Mouse (Mus musculus) right cerebral cortex, postnatal 14 days (tissue): ENCODE measurements around the gene Wscd2.

Experiments used
- DNase-seq: peaks from one replicate; pipeline ENCODE4 v3.0.0; 2022

Gene Wscd2

DNA sequence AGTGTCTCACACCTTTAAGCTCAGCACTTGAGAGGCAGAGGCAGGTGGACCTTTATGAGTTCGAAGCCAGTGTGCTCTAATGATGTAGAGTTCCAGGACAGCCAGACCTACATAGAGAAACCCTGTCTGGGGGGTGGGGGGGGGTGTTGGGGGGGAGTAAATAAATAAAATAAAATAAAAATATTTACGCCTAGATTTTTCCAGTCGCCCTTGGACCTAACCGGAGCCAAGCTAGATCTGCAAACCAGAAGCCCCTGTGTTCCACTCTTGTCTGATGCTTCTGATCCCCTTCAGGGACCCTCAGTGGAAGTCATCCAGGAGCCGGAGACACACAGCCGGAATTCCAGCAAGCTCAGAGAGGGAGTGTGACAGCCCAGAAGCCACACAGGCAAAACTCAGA lies at the start of gene Wscd2:
Wscd2 (plus strand) TSS at position 301 of the 400 bp plus-strand sequence.
- DNase-seq = no peak

DNA sequence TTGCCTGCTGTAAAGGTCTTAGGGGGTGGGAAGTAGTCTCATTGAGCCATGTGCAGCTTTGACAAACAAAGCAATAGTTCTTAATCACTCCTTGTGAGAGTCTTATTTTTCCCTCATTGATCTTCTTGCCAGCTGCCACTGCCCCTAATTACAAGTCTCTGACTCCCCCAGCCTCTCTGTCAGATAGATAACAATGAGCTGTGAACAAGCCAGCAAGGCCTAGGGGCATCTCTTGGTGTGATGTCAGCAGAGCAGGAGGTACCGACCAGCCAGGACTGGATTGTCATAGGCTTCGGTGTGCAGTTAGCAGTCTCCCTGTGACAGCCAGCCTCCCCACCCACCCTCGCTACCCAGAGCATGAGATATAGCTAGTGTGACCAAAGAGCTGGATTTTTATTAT lies 48.0 kb upstream of the Wscd2 start:
- no peak for DNase-seq

DNA sequence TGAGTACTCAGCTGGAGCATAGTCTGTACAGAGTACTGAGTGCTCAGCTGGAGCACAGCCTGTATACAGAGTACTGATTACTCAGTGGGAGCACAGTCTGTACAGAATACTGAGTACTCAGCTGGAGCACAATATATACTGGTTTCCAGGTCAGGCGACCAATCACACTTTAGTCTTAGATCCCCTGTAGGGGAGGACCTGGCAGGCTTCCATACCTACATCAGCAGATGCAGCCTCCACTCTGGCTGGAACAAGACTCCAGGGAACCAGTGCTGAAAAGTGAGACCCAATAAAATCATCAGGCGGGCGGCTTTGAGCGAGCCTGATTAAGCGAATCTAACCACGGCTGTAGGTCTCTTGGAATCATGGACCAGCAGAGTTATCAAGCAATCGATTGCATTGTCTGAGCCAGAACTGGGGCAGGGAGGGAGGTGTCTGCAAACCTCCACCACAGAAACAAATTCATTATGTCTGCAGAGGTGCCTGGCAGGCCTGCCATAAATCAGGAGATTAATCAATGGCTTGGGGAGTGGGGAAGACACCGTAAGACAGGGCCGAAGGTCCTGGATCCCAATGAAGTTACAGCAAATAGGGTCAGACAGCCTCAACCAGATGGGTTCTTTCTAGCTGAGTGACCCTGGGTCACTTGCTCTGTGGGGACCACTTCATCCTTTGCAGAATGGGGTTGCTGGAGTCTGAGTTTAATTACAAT lies 42.0 kb upstream of the Wscd2 start:
- no peak for DNase-seq

DNA sequence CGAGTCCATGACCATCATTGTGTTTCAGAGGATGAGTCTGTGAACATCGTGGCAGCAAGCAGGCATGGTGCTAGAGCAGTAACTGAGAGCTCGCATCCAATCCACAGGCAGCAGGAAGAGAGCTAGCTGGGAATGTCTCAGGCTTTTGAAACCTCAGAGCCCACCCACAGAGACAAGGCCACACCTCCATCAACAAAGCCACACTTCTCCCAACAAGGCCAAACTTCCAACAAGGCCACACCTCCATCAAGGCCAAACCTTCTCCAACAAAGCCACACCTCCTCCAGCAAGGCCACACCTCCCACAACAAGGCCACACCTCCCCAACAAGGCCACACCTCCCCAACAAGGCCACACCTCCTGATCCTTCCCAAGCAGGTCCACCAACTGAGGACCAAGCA lies 40.8 kb upstream of the Wscd2 start:
- DNase-seq = no peak

DNA sequence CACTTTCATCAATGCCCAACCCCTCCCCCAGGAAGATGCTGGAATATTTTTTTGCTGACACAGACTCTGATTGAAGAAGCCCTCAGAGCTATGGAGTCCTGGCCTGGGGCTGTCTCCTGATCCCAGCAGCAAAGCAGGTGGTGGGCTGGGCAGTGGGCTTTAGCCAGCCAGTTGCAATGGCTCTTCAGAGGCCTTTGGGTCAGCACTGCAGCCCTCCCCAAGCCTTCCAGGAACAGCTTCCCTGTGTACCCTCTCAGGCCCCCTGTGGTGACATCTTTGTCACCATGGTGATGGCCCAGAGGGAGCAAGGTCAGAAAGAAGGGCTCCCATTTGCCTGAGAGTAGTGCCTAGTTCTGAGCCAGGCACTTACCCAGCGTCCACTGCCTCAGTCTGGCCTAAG lies 37.4 kb upstream of the Wscd2 start:
- no peak for DNase-seq

DNA sequence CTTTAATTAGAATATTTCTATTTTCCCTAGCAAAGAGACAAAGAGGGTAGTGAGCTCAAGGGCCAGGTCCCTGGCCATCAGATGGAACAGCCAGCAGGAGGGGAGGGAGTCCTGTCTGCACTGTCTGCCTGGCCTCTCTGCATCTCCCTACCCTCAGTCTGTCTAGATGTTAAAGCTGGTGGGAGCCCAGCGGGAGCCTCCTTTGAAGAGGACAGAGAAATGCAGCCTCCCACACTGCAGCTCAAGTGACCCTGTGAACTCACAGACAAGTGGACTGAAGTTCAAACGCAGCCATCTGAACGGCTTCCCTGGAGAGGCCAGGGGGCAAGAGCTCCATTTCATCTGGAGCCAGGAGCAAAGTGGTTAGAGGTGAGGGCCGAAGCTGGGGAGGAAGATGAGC lies 36.8 kb upstream of the Wscd2 start:
- no peak for DNase-seq

DNA sequence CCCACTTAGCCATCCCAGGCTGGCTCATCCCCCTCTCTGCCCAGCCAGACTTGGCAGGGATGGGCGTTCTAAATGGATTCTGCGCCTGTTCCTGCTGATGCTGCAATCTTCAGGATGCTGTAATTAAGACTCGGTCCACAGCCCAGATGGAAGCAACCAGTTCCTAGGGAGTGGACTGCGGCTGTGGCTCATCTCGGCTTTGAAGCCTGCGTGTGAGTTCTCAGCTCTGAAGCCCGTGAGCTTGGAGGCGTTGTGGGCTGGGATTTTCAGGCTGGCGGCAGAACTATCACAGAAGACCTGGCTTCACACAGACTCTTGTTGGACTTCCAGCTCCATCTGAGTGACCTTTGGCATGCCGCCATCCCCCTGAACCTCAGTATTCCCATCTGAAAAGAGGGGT lies 34.1 kb upstream of the Wscd2 start:
- DNase-seq = peak; percentile 24

DNA sequence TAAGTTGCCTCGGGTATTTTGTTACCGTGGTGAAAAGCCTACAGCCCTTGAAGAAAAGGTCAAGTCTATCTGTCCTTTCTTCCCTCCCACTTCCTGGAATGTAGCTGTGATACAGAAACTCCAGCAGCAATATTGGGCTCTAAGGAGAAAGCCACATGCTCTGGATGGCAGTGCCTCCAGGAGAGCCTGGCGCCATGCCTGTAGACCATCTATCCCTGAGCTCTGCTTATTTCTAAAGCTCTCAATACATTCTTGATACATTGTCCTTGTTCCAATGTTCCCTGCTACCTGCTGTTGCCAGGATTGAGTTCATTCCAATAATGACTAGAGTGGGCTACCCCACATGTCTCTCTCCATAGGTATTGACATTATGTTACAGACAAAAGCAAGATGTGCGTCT lies 33.4 kb upstream of the Wscd2 start:
- DNase-seq = no peak

DNA sequence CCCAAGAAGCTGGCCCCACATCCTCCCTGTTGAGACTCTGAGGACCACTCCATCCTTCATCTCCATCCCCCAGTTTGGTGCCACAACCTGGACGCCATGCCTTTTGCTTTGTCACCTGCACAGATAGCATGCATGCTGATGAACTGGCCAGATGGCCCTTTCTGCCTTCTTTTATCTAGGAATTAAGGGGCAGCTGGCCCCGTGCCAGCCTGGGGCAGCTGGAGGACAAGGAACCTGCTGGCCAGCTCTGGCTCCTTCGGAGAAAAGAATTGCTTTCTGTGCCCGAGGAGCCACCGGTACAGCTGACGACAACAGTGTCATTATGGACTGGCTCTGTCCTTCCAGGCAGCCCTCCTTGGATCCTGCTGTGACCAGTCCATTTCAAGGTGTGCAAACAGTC lies 32.9 kb upstream of the Wscd2 start:
- no peak for DNase-seq

DNA sequence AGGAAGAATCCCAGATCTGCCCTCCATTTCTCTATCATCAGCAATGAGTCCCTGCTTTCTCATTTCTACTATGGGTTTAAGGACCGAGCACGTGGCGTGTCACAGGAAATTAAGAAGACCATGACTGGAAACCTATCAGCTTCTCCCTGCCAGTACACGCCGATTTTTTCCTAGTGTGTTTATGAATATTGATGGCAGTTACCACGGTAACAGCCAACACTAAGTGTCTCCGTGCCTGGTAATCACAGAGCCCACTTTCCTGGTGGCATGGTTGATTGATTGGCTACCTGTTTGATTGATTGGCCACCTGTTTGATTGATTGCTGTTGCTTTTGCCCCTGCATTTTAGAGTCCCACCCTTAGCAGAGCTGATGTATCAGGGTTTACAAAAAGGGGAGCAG lies 30.2 kb upstream of the Wscd2 start:
- no peak for DNase-seq

DNA sequence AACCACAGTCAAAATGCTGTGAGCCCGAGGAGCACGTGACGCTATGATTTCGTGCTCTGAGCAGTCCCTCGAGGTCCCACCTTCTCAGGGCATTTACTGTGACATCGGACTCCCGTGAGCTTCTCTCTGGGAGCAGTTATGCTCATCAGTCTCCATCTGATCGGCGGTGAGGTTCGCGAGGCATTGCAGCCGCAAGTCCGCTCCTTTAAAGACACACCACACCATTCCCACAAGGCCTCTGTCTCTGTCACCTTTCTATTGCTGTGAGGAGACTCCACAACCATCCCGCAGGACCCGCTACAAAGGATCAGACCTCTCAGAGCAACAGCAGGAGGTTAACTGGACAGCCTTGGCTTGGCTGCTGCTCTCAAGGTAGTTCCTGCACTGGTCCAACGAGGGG lies 28.6 kb upstream of the Wscd2 start:
- no peak for DNase-seq

DNA sequence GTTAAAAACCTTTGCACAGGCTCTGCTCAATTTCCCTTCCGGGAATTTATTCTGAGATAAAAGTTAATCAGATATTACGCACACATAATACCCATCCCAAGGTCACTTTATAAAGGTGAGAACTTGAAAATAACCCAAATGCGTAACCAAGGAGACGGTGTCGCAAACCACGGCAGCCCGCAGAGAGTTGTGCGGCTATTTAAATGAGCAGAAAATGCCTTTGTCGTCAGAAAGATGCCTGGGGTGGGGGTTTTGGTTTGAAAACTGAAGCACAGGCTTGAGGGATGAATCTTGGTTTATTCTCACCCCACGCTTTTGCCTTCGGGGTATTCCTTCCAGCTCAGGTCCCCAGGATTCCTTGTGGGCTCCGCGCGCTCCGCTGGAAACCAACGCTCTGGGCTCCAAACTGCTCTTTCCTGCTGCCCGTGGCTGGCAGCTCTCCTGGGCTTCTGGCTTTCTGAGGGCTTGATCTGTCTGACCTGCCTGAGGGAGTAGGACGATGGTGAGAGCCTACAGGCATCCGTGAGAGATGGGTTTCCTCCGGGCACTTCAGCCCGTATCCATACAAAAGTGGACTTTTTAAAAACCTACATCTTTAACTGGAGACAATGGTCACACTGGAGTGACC lies 28.0 kb upstream of the Wscd2 start:
- DNase-seq = no peak

DNA sequence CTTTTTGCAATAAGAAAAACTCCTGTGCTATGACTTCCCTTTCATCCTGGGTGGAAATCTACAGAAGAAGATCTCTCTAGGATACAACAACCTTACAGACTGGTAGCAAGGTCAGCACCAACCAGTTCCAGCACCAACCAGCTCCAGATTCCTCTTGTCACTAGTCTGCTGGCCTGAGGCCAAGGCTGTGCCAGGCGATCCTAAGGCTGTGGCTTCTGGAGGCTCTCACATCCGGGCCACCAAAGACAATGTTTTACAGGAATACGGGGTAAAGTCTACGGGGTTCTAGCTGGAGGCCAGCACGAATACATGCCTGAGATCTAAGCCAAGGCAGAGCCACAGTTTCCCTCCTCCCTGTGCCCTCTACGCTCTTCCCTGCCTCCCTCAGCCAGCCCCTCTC lies 25.4 kb upstream of the Wscd2 start:
- no peak for DNase-seq

DNA sequence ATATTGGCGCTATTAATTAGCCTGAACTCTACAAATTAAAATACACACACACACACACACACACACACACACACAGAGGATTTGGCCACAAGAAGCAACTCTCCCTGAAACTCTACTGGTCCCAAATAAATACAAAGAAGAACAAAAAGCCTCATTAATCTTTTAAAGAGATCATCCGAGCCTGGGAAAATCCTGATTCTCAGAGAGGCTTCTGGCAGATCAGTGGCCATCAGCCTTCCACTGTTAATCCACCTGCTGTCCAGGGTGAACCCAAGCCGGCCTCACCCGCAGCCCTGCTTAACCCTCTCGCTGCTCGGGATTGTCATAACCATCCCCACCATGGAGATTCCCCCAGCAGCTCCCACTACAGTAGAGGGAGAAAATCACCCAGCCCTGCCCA lies 23.6 kb upstream of the Wscd2 start:
- no peak for DNase-seq

DNA sequence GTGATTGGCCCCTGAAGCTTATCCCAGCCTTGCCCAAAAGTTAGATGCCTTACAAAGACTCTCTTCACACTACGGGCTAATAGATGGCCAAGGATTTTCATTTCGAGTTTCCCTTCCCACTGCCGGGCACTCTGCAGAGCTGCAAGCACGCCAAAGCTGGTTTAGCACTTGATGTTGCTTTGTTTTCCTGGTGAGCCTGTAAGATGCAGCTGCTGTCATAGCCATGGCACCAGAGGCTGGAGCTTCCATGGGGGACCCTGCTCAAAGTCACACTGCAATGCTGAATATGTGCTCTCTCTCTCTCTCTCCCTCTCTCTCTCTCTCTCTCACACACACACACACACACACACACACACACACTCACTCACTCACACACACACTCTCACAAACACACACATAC lies 23.1 kb upstream of the Wscd2 start:
- no peak for DNase-seq

DNA sequence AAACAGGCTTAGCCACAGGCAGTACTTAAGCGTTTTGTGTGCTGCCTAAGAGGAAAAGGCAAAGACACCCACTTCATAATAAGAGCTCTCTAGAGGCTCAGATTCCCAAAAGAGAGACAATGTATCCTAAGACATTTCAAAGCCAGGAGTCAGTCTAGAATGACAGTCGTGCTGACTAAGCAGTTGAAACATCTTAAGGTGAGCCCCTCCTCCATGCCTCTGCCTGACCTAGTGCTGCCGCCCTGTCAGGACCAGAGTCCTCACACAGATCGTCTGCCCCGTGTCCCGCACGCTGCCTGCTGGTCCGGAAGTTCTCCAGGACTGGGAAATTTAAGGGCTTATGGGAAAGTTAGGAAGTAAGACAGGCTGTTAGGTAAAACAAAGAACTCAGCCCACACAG lies 22.4 kb upstream of the Wscd2 start:
- DNase-seq = no peak

DNA sequence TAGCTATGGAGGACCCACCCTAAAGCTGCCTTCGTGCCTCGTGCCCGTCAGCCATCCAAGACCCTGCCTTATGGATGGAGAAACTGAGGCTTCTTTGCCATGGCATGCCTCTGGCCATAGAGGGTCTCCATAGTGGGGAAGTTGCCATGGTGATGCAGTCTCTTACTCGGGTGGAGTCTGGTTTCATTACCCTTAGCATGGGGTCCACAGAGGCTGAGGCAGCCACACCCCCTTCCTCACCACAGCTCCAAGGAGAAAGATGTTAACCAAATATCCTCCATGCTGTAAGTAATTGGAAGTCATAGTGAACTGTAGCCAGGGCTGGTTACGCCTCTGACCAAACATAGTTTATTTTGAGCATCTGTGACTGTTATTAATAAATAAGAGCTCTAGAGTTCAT lies 21.5 kb upstream of the Wscd2 start:
- no peak for DNase-seq

DNA sequence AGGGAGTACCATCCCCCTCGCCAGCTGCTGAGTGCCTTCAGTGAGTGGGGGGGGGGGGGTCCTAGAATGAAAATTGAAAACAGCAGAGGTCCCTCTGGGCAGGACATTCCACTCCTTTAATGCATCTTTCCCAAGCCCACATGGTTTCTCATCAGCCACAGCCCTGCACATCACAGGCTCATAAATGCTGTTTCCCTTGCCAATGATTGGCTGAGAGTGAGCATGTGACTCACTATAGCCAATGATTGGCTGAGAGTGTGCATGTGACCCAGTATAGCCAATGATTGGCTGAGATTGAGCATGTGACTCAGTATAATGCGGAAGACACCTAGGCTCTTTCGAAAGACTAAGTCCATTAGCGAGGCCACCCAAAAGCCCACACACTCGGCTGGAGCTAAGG lies 20.9 kb upstream of the Wscd2 start:
- DNase-seq = no peak

DNA sequence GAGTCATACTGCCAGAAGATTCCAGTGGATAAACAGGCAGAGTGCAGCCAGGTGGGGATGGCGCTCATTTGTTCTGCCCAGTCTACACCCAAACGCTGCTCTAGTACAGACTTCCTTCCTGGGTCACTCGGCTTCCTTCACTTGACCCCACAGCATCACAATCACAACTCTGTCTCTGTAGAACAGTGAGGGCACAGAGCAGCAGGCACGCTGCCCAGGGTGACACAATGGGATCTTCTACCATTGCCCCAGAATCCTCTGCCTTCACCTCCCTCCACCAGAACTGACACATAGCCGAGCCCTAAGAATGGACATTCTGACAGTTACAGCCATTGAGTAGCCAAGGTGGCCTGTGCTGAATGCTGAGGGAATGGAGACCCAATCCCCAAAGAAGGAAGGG lies 20.3 kb upstream of the Wscd2 start:
- DNase-seq = no peak

DNA sequence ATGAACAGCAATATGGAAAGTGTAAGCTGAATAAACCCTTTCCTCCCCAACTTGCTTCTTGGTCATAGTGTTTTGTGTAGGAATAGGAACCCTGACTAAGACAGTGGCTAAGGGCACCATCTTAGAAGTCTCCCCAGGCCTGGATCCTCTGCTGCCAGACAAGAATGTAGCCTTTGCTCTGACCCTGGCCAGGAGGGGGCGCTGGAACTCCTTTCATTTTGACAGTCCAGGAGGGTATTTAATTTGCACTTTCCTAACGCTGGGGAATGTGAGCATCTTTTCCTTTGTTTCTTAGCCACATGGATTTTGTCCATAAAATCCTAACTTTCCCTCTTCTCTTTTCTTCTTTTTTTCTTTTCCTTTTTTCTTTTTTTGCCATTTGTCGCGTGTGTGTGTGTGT lies 18.7 kb upstream of the Wscd2 start:
- peak; percentile 74 for DNase-seq

DNA sequence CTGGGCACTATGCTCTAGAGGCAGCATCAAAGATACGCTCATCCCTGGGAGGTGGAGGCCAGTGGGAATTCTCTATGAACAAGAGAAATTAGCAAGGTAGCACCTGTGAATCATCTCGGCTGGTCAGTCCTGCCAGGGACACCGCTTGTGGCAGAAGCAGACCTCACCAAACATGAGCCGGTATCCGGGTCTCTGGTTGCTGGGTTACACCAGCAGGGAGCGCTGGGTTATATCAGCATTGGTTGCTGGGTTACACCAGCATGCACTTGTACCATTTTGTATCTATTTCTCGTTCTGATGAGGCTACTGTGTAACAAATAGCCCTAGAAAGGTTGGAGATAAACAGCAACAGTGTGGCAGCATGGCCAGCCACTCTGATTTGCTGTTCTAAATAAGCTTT lies 17.8 kb upstream of the Wscd2 start:
- no peak for DNase-seq

DNA sequence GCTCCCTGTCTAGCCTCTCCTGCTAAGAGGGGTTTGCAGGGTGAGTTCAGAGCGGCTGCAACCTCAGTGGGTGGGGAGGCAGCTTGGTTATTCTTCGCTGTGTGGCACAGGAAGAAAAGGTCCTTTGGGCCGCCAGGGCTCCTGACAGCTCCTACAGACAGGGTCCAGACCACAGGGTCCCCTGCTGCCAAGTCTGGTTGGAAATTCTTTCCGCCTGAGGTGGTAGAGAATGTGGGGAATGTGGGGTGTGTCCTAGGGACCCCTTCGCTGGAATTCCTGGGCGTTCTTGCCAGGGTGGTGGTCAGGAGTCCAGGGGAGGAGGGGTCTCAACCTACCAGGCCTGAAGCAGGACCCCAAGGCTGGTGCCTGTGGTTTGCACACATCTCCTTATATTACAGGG lies 13.3 kb upstream of the Wscd2 start:
- no peak for DNase-seq

DNA sequence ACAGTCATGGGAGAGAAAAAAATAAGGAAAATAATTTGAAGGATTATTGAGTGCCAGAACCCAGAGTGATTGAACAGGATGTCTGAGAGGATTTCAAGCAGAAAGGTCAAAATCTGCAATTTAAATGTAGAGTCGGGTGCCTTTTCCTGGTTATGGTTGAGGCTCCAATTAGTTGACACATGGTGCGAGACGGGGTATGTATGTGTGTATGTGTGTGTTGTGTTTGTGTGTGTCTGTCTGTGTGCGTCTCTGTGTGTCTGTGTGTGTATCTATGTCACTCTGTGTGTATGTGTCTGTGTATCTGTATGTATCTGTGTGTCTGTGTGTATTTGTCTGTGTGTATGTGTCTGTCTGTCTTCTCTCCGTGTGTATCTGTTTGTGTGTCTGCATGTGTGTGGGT lies 11.1 kb upstream of the Wscd2 start:
- no peak for DNase-seq

DNA sequence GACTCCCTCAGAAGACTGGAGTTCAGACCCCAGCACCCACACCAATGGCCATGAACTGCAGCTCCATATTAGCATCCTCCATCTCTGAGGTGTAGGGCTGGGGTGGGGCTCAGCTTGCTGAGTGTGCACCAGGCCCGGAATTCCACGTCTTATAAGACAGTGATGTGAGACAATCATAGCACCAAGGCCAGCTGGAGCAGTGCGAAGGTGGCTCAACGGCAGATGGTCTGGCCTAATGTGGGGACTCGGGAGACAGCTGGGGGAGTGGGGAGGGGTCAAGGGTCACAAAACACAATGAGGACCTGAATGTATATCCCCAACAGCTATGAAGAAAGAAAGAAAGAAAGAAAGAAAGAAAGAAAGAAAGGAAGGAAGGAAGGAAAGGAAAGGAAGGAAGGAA lies 9.7 kb upstream of the Wscd2 start:
- no peak for DNase-seq

DNA sequence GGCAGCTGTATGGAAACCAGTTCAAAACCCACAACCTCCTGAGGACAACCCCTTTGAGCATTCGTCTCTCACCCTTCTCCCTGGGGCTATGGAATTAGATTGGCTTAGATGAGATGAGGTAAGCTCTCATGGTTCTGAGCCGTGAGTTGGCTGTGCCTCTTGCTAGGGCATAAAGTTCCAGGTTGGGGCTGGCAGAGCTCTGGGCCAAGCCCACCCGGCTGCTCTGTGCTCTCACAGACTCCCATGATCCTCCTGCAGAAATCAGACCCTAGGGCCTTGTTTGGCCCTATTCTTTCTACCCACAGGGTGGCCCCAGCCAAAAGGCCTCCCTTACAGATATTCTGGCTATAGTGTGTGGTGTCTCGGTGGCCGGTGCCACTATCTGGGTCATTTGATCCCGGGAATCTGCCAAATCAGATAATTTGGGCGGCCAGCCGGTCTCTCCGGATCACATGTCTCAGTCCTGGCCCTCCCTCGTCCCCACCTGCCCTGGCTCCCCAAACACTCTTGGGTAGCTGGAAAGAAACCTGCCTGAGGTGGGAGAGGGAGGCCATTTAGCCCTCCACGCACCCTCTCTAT lies 4.5 kb upstream of the Wscd2 start:
- DNase-seq = no peak
